Mouse (Mus musculus) ZHBTc4 (cell line): Measurements from ENCODE around the gene Tdp2.

Source experiments
- DNase-seq: peaks from one replicate; pipeline ENCODE4 v3.0.0-alpha.2; 2011; ENCODE audit warnings: low read depth, low spot score

Tdp2 gene

GRCm38 (mm10) chr13:24824647-24825046 lies 6.8 kb upstream of the Tdp2 start:
- no peak for DNase-seq

GRCm38 (mm10) chr13:24825587-24825986 lies 5.9 kb upstream of the Tdp2 start:
- no peak for DNase-seq

GRCm38 (mm10) chr13:24826116-24826515 lies 5.4 kb upstream of the Tdp2 start:
- peak; percentile 53 for DNase-seq

- peak; percentile 26 for DNase-seq
These were observed 625 bp upstream of the Tdp2 start for GRCm38 (mm10) chr13:24830756-24831352.

- DNase-seq: no peak
These were observed 792 bp downstream of the Tdp2 start for GRCm38 (mm10) chr13:24832131-24832810.

GRCm38 (mm10) chr13:24832811-24833155 lies 1.3 kb downstream of the Tdp2 start:
- no peak for DNase-seq

- peak; percentile 82 for DNase-seq
These were observed 6.3 kb downstream of the Tdp2 start for GRCm38 (mm10) chr13:24837765-24838164.

GRCm38 (mm10) chr13:24839831-24840230 lies 8.4 kb downstream of the Tdp2 start:
- no peak for DNase-seq

GRCm38 (mm10) chr13:24841702-24842101 lies 10.2 kb downstream of the Tdp2 start:
- DNase-seq: no peak

GRCm38 (mm10) chr13:24844983-24845955 lies 13.8 kb downstream of the Tdp2 start, which contains the start of gene D130043K22Rik:
Gene D130043K22Rik, plus strand, starts transcription at chr13:24845135.
- DNase-seq: peak; percentile 59

- no peak for DNase-seq
These were observed 17.8 kb downstream of the Tdp2 start for GRCm38 (mm10) chr13:24849318-24849717.

- DNase-seq: no peak
These were observed 20.5 kb downstream of the Tdp2 start for GRCm38 (mm10) chr13:24851989-24852388.

GRCm38 (mm10) chr13:24852570-24852969 lies 21.1 kb downstream of the Tdp2 start:
- no peak for DNase-seq

GRCm38 (mm10) chr13:24859115-24859514 lies 27.6 kb downstream of the Tdp2 start:
- DNase-seq: no peak

- DNase-seq: peak; percentile 57
These were observed 29.6 kb downstream of the Tdp2 start for GRCm38 (mm10) chr13:24861084-24861483.

- DNase-seq: no peak
These were observed 30.5 kb downstream of the Tdp2 start for GRCm38 (mm10) chr13:24862021-24862420.

GRCm38 (mm10) chr13:24862520-24862919 lies 31.0 kb downstream of the Tdp2 start:
- peak; percentile 87 for DNase-seq

- DNase-seq: peak; percentile 44
These were observed 35.2 kb downstream of the Tdp2 start for GRCm38 (mm10) chr13:24866430-24867402.

GRCm38 (mm10) chr13:24867789-24868188 lies 36.3 kb downstream of the Tdp2 start:
- peak; percentile 19 for DNase-seq

GRCm38 (mm10) chr13:24868233-24868632 lies 36.8 kb downstream of the Tdp2 start:
- DNase-seq: no peak
